Mouse (Mus musculus) T-helper 17 cell (primary cell): Measurements from ENCODE around the gene Zfp978.
"Not testable (repeated sequence)": the region's sequence is repeated elsewhere in the genome, so short reads cannot be mapped to it uniquely, and the experiment has no call there.

Experiments
- in situ Hi-C, 2 experiments: fragments of 300-600 bp; cut with MboI, MseI; formaldehyde crosslinking; loops; 1 replicate in 1 of 2; 2 replicates in 1 of 2; pipeline ENCODE4 v1.15.1; 2025; ENCODE audit warnings: high pct_unique_total_duplicates in 2 of 2

Gene Zfp978

DNA sequence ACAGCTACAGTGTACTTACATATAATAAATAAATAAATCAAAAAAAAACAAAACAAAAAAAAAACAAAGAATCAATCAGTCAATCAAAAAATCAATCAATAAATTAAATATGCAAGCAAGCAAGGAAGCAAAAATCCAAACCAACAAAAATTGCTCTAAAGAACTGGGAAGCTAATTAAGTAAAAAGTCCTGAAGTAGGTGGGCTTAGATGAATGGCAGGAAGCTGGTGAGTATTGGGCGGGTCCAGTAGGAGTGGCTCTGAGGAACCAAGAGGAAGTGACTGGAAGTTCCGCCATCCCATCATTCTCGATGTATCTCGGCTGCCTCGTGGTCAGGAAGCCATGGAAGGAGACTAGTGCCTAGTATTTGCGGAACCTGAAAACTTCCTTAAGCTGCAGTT lies at the start of gene Zfp978:
Gene Zfp978 (plus strand): TSS at position 301 of the 400 bp plus-strand sequence.
- in situ Hi-C loops, result loop anchor here in 1 of 2 experiments (5.0 kb wide), 1 partner anchor 879 kb away; no protein-coding TSS in a partner anchor

DNA sequence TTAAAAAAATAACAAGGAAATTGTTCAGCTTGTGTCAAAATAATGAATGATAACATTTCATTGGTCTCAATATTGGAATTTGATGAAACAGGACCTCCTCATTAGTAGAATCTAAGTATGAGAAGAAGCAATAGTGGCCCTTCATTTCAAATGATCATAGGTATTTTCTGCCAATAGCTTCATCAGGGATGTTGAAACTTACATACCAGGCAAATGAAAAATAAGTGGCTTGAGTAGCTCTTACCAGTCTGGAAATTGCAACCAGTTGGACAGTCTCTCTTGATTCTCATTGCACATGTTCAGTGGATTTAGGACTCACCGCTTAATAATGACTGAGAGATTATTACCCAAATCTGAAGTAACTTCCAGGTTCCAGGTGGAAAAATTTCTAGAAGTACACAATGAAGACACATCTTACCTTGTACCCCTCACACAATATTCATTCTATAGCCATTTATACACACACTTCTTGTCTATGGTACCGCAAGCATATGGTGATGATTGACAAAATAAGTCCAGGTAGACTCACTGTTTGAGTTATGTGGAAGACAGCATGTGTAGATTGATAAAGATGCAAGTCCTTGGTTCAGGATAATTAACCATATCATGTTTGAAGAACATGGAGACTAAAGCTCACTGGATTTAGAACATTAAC lies 25.9 kb upstream of the Zfp978 start:
- in situ Hi-C loops, result loop anchor here (5.0 to 10.0 kb wide), 13 partner anchors 252 to 1793 kb away; no protein-coding TSS in a partner anchor

DNA sequence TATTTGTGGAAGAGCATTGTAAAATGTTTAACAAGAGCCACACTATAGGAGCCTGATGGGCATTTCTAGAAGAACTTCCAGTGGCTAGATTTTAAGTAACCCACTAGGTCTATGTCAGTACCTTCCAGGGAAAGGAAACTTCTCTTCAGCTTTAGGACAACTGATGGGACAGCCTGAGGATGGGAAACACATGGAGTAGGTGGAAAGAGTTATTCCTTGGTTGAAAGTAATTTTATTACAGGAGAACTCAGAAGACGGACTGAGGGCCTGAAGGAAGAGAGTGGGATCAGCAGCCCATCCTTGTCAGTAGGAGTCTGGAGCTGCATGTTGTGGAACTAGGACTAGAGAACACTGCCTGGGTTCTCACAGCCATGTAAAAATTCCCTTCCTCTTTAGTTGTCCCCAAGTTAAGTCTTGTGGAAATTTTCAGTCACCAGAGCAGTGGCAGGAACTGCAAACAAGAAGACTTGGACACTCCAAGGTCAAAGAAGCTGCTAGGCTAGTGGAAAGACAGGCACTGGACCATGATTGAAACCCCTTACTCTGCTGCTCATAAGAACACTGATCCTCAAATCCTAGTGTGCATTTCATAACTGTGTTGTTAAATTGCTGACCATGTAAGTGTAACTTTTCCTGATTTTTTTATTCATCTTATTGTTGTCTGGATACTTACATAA lies 25.3 kb upstream of the Zfp978 start:
- in situ Hi-C loops, result loop anchor here (5.0 to 10.0 kb wide), 13 partner anchors 251 to 1794 kb away; no protein-coding TSS in a partner anchor

DNA sequence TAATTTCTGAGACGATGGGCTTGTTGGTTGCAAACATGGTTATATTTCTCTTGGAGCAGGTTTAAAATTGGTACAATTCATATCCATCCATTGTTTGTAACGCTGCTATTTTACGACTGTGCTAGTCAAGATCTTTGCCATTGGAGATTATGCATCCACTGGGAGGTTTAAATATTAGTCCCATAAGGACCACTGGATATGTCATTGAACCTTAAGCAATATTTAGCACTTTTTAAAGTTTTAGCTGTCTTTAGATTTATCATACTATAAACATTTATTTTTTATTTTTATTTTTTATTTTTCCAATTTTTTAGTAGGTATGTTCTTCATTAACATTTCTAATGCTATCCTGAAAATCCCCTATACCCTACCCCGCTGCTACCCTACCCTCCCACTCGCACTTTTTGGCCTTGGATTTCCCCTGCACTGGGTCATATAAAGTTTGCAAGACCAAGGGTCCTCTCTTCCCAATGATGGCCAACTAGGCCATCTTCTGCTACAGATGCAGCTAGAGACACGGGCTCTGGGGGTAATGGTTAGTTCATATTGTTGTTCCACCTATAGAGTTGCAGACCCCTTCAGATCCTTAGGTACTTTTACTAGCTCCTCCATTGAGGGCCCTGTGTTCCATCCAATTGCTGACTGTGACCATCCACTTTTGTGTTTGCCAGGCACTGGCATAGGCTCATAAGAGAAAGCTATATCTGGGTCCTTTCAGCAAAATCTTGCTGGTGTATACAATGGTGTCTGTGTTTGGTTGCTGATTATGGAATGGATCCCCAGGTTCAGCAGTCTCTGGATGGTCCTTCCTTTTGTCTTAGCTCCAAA lies 24.5 kb upstream of the Zfp978 start:
- in situ Hi-C loops, result loop anchor here (5.0 to 10.0 kb wide), 13 partner anchors 251 to 1794 kb away; no protein-coding TSS in a partner anchor

DNA sequence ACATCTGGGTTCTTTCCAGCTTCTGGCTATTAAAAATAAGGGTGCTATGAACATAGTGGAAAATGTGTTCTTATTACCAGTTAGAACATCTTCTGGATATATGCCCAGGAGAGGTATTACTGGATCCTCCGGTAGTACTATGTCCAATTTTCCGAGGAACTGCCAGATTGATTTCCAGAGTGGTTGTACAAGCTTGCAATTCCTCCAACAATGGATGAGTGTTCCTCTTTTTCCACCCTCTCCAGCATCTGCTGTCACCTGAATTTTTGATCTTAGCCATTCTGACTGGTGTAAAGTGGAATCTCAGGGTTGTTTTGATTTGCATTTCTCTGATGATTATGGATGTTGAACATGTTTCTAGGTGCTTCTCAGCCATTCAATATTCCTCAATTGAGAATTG lies 23.6 kb upstream of the Zfp978 start:
- in situ Hi-C loops, result loop anchor here (5.0 to 10.0 kb wide), 13 partner anchors 250 to 1795 kb away; no protein-coding TSS in a partner anchor

DNA sequence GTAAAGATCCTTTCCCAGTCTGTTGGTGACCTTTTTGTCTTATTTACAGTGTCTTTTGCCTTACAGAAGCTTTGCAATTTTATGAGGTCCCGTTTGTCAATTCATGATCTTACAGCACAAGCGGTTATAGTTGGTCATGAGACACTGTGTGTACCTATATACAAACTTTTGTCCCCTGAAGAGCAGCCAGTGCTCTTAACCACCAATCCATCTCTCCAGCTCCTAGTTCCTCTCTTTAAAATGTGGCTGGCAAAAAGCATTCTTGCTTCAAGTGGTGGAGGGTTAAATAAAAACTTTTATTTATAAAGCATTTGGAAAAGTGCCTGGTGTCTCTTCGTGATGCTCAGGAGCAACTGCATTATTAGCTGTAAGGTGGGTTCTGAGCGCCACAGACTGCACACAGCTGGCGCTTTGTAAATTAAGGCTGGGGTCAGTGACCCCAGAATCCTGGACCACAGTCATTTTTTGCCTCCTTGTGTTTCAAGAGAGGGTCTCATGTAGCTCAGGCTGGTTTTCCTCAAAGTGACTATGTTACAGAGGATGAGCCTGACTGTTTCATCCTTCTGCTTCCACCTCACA lies 23.0 kb upstream of the Zfp978 start:
- in situ Hi-C loops, result loop anchor here (5.0 to 10.0 kb wide), 13 partner anchors 249 to 1796 kb away; no protein-coding TSS in a partner anchor

DNA sequence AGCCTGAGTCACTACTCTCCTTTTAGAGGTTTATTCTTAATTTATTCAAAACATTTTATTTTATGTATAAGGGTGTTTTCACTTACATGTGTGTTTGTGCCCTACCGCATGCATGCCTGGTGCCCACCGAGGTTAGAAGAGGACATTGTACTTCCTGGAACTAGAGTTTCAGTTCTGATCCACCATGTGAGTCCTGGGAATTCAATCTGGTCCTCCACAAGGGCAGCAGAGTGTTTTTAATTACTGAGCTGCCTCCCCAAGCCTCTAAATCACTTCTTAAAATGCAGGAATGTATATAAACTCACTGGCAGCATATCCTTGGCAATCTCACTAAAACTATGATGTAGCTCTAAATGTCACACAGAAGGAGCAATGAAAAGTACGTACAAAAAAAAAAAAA lies 22.4 kb upstream of the Zfp978 start:
- in situ Hi-C loops, result loop anchor here (5.0 to 10.0 kb wide), 13 partner anchors 249 to 1796 kb away; no protein-coding TSS in a partner anchor

DNA sequence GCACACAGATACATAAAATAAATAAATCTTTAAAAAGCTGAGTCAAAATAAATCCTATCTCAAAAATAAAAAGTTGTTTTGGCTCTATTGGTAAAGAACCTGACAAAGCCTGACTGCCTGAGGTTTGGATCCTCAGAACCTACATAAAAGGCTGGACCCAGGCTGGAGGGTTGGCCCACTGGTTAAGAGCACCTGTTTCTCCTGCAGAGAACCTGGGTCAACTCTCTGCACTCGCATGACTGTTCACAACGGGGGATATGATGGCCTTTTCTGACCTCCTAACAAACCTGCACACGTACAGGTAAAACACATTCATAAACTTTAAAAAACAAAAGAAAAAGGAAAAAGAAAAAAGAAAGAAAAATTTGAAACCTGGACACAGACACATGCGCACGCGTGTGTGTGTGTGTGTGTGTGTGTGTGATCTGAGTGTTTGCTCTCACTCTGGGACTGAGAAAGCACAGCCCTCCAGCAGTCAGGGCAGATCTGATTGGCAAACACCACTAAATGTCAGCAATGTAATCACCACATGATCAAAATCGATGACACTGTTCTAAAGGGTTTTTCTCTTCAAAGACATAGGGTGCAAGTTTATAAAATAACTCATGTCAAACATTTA lies 21.4 kb upstream of the Zfp978 start:
- in situ Hi-C loops, result loop anchor here (5.0 to 10.0 kb wide), 13 partner anchors 248 to 1797 kb away; no protein-coding TSS in a partner anchor

DNA sequence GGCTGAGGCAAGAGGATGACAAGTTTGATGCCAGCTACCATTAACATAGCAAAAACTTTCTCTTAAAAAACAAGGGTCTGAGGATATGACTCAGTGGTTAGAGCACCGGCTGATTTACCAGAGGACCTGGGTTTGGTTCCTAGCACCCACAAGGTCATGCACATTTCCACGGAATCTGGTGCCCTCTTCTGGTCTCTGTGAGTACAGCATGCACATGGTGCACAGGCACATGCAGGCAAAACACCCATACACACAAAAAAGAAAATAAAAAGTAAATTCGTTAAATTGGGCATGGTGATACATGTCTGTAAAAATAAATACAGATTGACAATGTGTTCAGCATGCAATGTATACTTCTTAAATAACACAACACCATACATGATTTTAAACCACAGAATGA lies 20.9 kb upstream of the Zfp978 start:
- in situ Hi-C loops, result not testable (repeated sequence)

DNA sequence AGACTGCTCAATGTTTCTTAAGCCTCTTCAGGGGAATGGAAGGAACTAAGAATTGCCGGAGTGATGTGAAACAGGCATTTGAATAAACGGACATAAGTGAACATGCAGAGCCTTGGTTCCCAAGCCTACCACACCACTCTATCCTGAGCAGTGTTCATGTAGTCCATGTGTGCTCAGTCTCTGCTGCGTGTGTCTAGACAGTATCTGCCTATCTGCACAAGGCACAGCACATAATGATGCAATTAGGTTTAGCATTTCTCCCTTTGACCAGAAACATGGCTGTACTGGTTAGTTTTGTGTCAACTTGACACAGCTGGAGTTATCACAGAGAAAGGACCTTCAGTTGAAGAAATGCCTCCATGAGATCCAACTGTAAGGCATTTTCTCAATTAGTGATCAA lies 20.2 kb upstream of the Zfp978 start:
- in situ Hi-C loops, result not testable (repeated sequence)

DNA sequence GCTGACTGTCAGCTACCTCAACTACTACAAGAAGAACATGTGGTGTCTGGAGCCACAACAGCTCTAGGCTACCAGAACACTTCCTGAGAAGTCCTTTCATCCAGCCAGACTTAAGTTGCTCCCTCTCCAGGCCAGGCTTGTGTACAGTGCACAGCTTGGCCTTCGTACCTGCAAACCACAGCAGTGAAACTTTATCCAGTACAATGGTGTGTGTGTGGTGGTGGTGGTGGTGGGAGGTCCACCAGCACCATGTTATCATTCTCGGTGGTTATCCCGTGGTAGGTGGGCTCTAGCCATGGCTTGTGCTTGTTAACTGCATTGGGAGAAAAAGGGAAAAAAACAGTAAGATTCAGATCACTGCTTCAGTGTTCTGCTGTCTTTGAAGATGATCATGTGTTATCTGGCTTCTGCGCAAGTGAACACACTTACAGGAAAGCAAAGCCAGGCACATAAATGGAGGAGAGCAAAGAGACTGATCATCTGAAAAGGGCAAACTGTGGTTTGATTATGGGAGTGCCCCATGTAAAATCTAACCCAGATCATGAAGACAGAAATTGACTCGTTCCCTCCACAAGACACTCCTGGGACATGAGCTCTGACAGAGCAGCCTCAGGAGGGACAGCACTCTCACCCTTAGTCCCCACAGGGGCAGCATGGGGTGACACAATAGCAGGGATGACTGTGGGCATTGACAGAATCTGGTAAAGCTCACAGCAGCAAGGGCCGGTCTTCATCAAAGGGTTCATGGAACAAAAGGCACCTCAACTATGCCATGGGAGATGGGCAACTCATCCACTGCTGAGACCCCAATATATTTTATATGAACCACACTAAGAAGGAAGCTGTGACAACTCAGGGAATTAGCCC lies 17.8 kb upstream of the Zfp978 start:
- in situ Hi-C loops, result not testable (repeated sequence)

DNA sequence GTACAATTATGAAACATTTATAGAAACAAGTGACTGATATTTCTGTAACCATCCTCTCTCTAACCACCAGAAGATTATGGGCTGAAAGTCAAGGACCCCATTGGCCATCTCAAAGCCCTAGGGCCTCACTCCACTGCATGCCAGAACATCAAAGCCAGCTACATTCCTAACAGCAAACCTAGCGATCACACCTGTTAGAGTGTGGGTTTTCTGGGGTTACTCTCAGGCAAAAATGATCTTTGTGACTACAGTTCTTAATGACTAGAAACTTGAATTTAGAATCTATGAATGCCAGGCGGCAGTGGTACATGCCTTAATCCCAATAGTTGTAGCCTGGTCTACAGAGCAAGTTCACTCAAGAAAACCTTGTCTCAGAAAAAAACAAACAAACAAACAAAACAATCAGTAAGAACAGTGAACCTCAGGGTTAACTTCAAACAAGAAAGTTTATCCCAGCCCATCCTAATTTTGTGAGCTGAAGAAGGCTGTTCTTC lies 16.0 kb upstream of the Zfp978 start:
- in situ Hi-C loops, result loop anchor here in 1 of 2 experiments (5.0 kb wide), 1 partner anchor 533 kb away; no protein-coding TSS in a partner anchor

DNA sequence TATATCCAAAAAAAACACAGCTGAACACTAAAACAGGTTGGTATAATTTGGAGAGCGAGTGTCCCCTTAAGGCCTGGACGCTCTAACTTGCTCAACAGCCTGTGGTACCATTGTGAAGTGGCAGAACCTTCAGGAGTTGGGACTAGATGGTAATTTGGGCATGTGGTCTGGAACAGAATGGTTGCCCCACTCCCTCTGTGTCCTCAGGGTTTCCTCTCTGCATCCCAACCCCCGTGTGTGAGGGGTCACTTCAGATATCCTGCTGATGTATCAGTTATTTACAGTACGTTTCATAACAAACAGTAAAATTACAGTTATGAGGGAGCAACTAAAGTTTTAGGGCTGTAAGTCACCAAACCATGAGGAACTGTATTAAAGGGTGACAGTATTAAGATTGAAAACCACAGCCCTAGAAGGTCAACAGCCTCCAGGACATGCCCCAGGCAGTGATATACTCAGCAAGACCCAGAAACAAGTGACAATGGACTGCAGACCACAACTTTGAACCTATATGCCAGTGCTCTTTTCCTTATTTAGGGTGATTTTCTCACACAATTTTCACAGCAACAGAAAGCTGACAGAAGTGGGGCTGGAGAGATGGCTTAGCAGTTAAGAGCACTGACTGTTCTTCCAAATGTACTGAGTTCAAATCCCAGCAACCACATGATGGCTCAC lies 14.6 kb upstream of the Zfp978 start:
- in situ Hi-C loops, result loop anchor here in 1 of 2 experiments (5.0 kb wide), 1 partner anchor 534 kb away; no protein-coding TSS in a partner anchor

DNA sequence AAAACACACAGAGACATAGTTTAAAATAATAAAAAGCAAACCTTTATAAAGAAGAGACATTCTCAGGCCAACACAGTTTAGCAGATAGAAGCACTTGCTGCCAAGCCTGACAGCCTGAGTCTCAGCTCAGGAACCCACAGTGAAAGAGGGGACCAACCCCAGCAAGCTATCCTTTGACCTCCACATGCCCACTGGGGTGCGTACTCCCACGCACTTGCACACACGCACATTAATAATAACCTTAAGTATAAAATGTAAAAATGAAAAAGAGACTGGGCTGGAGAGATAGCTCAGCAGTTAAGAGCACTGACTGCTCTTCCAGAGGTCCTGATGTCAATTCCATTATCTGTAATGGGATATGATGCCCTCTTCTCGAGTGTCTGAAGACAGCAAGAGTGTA lies 13.8 kb upstream of the Zfp978 start:
- in situ Hi-C loops, result loop anchor here in 1 of 2 experiments (5.0 kb wide), 1 partner anchor 535 kb away; no protein-coding TSS in a partner anchor

DNA sequence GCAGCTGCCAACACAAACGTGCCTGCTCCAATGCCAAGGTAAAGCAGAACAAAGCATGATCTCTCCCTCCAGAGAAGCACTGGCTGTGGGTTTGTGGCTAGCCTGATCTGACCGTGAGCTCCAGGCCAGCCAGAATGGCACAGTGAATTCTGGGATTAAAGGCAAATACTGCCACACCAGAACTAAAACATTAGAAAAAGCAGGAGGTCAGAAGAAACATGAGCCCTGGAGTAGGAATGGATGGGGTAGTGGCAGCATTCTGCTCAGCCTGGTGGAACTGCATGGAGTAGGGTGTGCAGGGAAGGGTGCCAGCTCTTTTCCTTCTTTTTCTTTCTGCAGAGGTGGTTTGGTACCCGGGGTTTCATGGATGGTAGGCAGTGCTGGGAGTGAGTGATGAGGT lies 13.2 kb upstream of the Zfp978 start:
- in situ Hi-C loops, result loop anchor here in 1 of 2 experiments (5.0 kb wide), 1 partner anchor 536 kb away; no protein-coding TSS in a partner anchor

DNA sequence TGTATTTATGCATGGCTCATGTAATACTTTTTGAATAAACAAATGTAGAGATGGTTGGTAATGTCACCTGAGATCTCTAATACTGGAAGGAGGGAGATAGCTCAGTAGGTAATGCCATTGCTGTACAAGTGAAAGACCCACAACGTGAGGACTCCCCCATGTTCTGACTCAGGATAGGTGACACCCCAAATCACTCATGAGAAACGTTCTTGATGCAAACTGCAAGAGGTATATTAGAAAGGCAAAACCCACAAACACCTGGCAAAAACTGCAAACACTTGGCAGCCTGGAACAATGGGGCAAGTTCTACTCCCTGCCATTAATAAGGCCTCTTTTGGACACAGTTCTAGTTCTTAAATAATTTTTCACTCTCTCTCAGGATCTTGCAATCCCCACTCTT lies 12.7 kb upstream of the Zfp978 start:
- in situ Hi-C loops, result loop anchor here in 1 of 2 experiments (5.0 kb wide), 1 partner anchor 536 kb away; no protein-coding TSS in a partner anchor

DNA sequence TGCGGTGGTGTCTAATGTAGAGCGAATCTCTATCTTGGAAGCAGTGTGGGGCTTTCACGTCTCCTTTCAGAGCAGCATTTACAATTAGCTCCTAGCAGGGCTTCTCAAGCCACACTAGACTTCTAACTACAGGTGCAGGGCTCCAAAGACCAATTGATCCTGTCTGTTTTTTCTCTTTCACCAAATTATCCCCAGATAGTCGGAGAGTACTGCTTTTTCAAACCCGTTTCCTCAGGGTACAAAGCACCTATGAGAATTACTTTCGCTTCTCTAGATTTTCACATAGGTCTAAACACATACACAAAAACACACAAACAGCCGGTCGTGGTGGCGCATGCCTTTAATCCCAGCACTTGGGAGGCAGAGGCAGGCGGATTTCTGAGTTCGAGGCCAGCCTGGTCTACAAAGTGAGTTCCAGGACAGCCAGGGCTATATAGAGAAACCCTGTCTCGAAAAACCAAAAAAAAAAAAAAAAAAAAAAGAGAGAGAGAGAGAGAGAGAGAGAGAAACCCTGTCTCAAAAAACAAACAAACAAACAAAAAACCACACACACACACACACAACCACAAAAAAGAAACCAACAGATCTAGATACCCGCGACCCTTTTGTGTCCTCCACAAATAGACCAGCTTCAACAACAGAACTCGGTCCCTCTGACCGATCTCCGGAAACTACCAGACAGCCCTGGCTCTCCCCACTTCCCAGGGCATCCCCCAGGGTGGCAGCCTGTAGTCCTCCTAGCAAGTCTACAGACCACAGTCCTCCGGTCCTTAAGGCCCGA lies 12.0 kb upstream of the Zfp978 start:
- in situ Hi-C loops, result loop anchor here in 1 of 2 experiments (5.0 kb wide), 1 partner anchor 537 kb away; no protein-coding TSS in a partner anchor
